Mouse (Mus musculus): ENCODE measurements around the gene Gm12695. TPM values are rescaled to one million over a fixed set of nuclear protein-coding genes. Genes with fewer than 3 reads are reported as not detected.

Gm12695 gene
- polyA plus RNA-seq, 1 experiment, result not detected

DNA sequence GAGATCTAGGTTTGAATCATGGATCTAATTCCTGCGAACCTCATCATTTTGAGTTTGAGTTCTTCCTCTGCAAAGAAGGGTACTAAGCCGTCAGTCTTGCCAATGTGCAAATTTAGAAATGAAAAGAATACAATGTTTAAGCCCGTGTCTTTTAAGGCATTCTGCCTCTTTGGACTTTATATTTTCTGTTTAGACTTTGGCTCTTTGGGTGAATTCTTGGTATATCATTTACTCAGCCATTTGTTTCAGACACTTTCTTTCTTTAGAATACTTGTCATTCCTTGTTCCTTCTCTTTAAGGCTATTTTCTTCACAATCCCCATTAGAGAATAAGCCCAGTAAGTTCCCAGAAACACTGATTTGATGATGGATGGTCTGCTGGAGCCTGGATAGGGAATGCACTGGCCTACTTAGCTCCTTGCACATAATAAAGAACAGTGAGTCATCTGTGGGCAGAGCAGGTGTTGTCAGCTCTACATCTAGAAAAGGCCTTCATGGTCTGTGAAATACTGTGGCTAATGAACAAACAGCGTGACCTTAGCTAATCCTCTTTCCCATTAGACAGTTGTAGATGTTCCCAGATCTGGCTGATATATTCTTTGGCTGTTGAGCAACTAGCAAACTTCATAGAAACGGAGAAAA lies 59.5 kb downstream of the Gm12695 start:
- Histone ChIP-seq H3K27ac (ENCODE audit: insufficient read depth, low read depth, low read length) (no peak overlapping the region), H3K4me1 (ENCODE audit: control insufficient read depth, insufficient read depth, insufficient read length, low read length) (no peaks in the 10 kb centered on the region), H3K36me3 (ENCODE audit: control insufficient read depth, insufficient read depth, low read length) (no peaks in the 10 kb centered on the region), H3K27me3 (ENCODE audit: control insufficient read depth, insufficient read depth, low read length) (no peaks in the 10 kb centered on the region), H3K4me3 (ENCODE audit: low read depth, low read length) (no peak overlapping the region)
- WGBS, result 63% methylated on average over 5 of the region's 5 CpGs
- no peak for TF ChIP-seq POLR2A (IDR thresholded peaks at IDR 0.05; ENCODE audit: low read depth, low read length)
- TF ChIP-seq CTCF (IDR thresholded peaks at IDR 0.05; ENCODE audit: extremely low read depth, insufficient read length, insufficient replicate concordance, low read depth, low read length), result no peak

DNA sequence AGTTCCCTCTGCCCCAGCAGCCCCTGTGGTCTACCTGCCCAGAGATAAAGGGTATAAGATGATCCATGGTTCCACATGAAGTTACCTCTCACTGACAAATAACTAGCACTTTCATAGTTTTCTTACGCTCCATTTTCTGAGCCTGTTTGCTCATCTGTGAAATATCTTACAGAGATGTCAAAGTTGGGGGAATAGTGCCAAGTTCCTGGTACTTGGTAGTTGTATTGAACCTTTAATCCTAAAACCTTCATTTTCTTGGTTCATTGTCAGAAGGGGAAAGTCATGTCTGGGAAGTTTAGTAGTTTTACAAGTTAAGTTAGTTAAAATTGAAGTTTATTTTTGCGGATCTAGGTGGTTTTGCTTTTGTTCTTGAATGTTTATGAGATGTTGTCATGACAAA lies 62.7 kb downstream of the Gm12695 start:
- 56% methylated on average over 2 of the region's 2 CpGs for WGBS
- no peaks in the 10 kb centered on the region for H3K36me3 ChIP-seq (ENCODE audit: control insufficient read depth, insufficient read depth, low read length)
- TF ChIP-seq CTCF (IDR thresholded peaks at IDR 0.05; ENCODE audit: extremely low read depth, insufficient read length, insufficient replicate concordance, low read depth, low read length) (no peak), POLR2A (IDR thresholded peaks at IDR 0.05; ENCODE audit: low read depth, low read length) (no peak)
- H3K27ac ChIP-seq (ENCODE audit: insufficient read depth, low read depth, low read length), result no peak overlapping the region
- no peaks in the 10 kb centered on the region for H3K4me1 ChIP-seq (ENCODE audit: control insufficient read depth, insufficient read depth, insufficient read length, low read length)
- H3K27me3 ChIP-seq (ENCODE audit: control insufficient read depth, insufficient read depth, low read length), result no peaks in the 10 kb centered on the region
- no peak overlapping the region for H3K4me3 ChIP-seq (ENCODE audit: low read depth, low read length)

DNA sequence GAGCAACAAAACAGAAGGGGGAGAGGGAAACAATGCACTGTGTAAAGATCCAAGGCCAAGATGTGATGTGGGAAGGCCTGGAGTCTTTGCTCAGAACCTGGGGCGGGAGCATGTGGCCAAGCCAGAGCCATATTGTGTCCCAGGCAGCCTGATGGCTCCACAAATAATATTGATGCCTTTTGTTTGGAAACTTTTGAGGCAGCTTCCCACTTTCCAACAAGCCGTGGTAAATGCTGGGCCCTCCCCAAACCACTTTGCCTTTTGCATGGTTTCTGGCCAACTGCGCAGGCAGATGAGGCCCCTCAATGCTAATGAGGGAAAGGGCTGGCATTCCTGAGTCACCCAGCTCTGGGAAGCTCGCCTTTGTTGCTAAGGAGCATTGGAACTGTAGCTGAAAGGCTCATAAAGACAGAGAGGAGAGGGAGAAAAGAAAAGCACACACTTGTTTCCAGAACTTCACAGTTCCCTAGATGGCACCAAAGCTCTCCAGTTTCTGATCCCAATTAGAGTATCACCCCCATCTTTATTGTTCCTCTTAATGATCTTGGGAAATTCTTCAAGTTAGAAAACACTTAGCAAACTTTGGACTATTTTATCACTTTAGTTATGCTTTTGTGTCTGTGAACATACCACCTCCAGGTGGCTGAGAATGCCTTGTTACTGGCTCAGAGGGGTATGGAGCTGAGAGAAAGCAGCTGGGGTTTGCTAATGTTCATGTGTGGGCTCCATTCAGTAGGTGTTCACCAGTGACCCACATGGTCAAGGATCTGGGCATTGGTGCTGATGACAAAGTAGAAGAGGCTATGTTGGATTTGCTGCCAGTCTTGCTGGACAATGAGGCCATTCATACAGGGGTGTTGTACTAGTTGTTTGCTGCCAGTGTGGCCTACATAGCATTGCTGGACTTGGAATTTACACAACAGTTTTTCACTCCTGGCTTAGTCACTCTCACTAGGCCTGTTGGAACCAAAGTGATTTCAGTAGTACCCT lies 65.7 kb downstream of the Gm12695 start:
- H3K36me3 ChIP-seq (ENCODE audit: control insufficient read depth, insufficient read depth, low read length), result no peaks in the 10 kb centered on the region
- no peak overlapping the region for H3K4me3 ChIP-seq (ENCODE audit: low read depth, low read length)
- H3K4me1 ChIP-seq (ENCODE audit: control insufficient read depth, insufficient read depth, insufficient read length, low read length), result no peaks in the 10 kb centered on the region
- H3K27me3 ChIP-seq (ENCODE audit: control insufficient read depth, insufficient read depth, low read length), result no peaks in the 10 kb centered on the region
- 57% methylated on average over 4 of the region's 4 CpGs for whole genome bisulfite sequencing
- TF ChIP-seq POLR2A (IDR thresholded peaks at IDR 0.05; ENCODE audit: low read depth, low read length) (no peak), CTCF (IDR thresholded peaks at IDR 0.05; ENCODE audit: extremely low read depth, insufficient read length, insufficient replicate concordance, low read depth, low read length) (no peak)
- no peak overlapping the region for H3K27ac ChIP-seq (ENCODE audit: insufficient read depth, low read depth, low read length)

DNA sequence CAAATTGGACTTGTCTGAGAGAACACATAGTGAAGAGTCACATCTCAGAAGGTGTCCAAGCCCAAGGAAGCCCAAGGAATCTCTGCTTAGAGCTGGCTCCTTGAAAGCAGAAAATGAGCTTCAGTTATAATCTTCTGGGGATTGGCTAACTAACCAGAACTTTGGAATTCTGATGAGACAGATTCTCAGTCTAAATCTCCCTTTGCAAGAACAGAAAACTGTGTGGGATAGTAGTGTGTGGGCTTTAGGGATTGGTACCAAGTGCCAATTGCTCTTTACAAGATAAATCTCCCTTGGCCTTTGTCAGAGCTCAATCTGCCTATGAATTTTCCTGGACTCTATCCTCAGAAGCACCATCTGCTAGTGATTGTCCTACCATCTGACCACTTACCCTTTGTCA lies 66.5 kb downstream of the Gm12695 start:
- Histone ChIP-seq H3K27ac (ENCODE audit: insufficient read depth, low read depth, low read length) (no peak overlapping the region), H3K4me1 (ENCODE audit: control insufficient read depth, insufficient read depth, insufficient read length, low read length) (no peaks in the 10 kb centered on the region), H3K36me3 (ENCODE audit: control insufficient read depth, insufficient read depth, low read length) (no peaks in the 10 kb centered on the region), H3K27me3 (ENCODE audit: control insufficient read depth, insufficient read depth, low read length) (no peaks in the 10 kb centered on the region), H3K4me3 (ENCODE audit: low read depth, low read length) (no peak overlapping the region)
- no peak for TF ChIP-seq POLR2A (IDR thresholded peaks at IDR 0.05; ENCODE audit: low read depth, low read length)
- no peak for TF ChIP-seq CTCF (IDR thresholded peaks at IDR 0.05; ENCODE audit: extremely low read depth, insufficient read length, insufficient replicate concordance, low read depth, low read length)

DNA sequence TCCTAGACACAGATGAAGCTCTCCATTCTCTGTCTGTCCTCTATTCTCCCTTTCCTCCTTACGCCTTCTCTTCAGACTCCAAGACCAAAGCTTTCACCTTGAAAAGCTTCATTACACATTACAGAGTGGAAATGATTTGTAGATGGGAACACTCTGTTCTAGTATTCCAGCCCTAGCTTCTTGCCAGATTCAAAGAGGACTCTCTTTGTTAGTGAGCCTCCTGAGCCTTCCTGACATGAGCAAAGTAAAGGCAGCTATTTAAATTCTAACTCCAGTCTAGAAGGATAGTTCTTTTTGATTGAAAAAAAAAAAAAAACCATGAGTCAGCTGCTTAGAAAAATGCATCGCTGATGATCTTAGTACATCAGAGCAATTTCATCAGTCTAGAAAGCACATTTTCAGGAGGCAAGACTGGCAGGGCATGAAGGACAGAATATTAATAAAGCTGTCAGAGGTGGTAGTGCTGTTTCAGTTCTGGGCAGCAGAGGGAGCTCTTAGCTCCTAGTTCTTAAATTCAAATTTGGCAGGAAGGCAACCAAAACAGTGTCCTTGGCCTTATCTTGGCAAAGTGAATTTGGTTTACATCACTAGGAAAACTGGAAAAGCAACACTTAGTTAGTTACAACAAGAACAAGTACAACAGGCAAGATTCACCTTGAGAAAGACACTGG lies 79.6 kb downstream of the Gm12695 start:
- 64% methylated on average over 2 of the region's 2 CpGs for WGBS
- Histone ChIP-seq H3K27me3 (ENCODE audit: control insufficient read depth, insufficient read depth, low read length) (no peaks in the 10 kb centered on the region), H3K27ac (ENCODE audit: insufficient read depth, low read depth, low read length) (no peak overlapping the region), H3K4me3 (ENCODE audit: low read depth, low read length) (no peak overlapping the region), H3K36me3 (ENCODE audit: control insufficient read depth, insufficient read depth, low read length) (no peaks in the 10 kb centered on the region), H3K4me1 (ENCODE audit: control insufficient read depth, insufficient read depth, insufficient read length, low read length) (no peaks in the 10 kb centered on the region)
- TF ChIP-seq POLR2A (IDR thresholded peaks at IDR 0.05; ENCODE audit: low read depth, low read length) (no peak), CTCF (IDR thresholded peaks at IDR 0.05; ENCODE audit: extremely low read depth, insufficient read length, insufficient replicate concordance, low read depth, low read length) (no peak)

DNA sequence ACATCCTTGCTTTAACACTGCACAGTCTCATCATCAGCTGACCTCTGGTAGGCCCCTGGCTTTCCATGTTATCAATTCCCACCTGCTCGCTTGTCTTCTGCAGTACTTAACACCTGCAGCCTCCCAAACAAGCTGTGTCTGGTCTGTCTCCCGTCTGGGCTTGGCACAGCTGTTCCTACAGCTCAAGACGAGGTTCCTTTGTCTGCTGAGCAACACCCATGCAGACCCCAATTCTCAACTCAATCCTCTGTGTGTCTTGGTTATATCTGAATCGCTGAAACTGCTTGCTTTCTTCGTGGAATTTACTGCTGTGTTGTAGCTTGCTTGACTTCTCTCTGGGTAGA lies 86.8 kb downstream of the Gm12695 start:
- Histone ChIP-seq H3K4me3 (ENCODE audit: low read depth, low read length) (no peak overlapping the region), H3K36me3 (ENCODE audit: control insufficient read depth, insufficient read depth, low read length) (no peaks in the 10 kb centered on the region), H3K27me3 (ENCODE audit: control insufficient read depth, insufficient read depth, low read length) (no peaks in the 10 kb centered on the region), H3K4me1 (ENCODE audit: control insufficient read depth, insufficient read depth, insufficient read length, low read length) (no peaks in the 10 kb centered on the region), H3K27ac (ENCODE audit: insufficient read depth, low read depth, low read length) (no peak overlapping the region)
- TF ChIP-seq CTCF (IDR thresholded peaks at IDR 0.05; ENCODE audit: extremely low read depth, insufficient read length, insufficient replicate concordance, low read depth, low read length) (no peak), POLR2A (IDR thresholded peaks at IDR 0.05; ENCODE audit: low read depth, low read length) (no peak)
- 57% methylated on average over 5 of the region's 5 CpGs for WGBS
